Mouse (Mus musculus): ENCODE data around the gene Sgta.
"Not testable (repeated sequence)": the region's sequence is repeated elsewhere in the genome, so short reads cannot be mapped to it uniquely, and the experiment has no call there.

Sgta gene

DNA sequence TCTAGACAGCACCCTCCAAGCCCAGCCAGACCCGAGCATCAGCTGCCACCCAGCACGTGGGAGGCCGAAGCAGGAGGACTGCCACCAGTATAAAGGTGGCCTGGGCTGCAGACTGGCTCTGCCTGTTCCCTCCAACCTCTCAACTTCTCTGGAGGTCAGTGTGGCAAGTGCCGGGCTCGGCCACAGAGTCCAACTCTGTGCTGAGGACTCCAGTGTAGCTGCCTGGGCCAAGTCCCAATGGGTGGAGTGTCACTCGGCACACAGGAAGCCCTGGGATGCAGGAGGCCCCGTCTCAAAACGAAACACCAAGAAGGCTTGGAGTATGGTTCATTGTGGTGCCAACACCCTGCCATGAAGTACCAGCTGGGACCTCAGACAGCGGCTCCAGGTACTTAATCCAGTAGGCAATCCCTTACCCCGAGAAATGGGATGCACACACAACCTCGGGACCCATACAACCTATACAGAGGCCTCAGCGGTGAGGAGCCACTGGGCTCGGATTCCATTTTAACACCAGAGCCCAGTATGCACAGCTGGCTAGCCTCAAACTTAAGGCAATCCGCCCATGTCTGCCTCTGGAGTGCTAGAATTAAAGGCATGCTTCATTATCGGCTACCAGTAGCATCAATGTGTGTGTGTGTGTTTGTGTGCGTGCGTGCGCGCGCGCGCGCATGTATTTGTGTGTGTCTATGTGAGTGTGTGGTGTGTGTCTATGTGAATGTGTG lies 2.4 kb downstream of the Sgta start:
- no peak for DNase-seq (ENCODE audit: low spot score)

GRCm38 (mm10) chr10:81055802-81056340 lies 4.1 kb downstream of the Sgta start:
- not testable (repeated sequence) for DNase-seq (ENCODE audit: low spot score)

- DNase-seq (ENCODE audit: low spot score): no peak
Observed at GRCm38 (mm10) chr10:81055169-81055568, 4.8 kb downstream of the Sgta start.

GRCm38 (mm10) chr10:81052577-81052976 lies 7.4 kb downstream of the Sgta start:
- DNase-seq (ENCODE audit: low spot score): no peak

DNA sequence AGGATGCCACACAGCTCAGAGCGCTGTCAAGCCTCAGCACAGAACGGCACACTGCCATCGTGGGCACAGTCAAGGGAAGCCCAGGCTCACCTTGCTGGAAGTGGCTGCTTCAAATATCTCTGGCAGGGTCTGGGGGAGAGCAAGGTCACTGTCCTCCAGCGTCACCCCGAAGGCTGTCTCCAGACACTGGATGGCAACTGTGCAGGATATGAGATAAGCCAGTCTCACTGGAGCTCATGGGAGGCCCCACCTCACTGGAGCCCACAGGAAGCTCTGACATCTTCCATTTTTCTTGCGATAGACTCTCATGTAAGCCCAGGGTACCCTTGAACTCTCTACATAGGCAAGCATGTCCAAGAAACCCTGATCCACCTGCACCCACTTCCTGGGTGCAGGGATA lies 8.8 kb downstream of the Sgta start:
- DNase-seq (ENCODE audit: low spot score): no peak

- no peak for DNase-seq (ENCODE audit: low spot score)
Observed at GRCm38 (mm10) chr10:81050645-81051044, 9.3 kb downstream of the Sgta start.

DNA sequence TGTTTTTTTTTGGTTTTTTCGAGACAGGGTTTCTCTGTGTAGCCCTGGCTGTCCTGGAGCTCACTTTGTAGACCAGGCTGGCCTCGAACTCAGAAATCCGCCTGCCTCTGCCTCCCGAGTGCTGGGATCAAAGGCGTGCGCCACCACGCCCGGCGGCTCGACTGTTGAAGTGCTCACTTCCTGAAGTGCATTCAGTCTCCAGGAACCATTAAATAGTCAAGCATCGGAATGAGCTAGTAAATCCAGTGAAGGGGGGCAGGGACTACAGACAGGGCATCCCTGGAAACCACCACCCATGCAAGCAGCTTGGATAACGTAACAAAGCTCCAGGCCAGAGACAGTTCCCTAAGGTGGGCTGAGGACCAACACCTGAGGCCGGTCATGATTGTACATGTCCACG lies 14.7 kb downstream of the Sgta start:
- DNase-seq (ENCODE audit: low spot score): not testable (repeated sequence)

DNA sequence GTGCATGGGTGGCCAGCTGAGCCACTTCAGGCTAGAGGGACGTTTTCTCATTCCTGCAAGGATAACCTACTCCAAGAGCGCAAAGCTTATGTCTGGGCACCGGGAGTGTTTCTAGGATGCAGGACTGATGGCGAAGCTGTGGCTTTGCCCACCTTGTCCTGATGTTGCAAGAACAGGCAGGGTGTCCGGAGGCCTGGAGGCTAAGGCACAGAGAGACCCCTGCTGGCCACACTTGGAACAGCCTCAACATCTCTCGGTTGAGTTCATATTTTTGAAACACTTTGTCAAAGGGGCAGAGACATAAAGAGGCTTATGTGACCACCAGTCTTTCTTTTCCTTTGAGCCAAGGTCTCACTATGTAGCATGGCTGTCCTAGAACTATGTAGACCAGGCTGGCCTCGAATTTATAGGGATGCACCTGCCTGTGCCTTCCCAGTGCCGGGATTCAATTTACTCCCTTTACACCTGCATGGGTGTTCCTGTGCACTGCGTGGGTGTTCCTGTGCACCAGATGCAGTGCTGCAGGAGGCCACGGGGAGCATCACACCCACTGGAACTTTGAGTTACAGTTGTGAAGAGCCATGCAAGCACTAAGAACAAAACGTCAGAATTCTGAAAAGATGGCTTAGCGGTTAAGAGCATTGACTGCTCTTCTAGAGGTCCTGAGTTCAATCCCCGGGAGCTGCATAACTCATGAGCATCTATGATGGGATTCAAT lies 18.4 kb downstream of the Sgta start:
- peak; percentile 87 for DNase-seq (ENCODE audit: low spot score)

- peak; percentile 100 for DNase-seq (ENCODE audit: low spot score)
Observed at GRCm38 (mm10) chr10:81036988-81037580, 22.9 kb downstream of the Sgta start, which contains the start of gene Slc39a3. TSS of gene Slc39a3 (minus strand) at chr10:81037426.

DNA sequence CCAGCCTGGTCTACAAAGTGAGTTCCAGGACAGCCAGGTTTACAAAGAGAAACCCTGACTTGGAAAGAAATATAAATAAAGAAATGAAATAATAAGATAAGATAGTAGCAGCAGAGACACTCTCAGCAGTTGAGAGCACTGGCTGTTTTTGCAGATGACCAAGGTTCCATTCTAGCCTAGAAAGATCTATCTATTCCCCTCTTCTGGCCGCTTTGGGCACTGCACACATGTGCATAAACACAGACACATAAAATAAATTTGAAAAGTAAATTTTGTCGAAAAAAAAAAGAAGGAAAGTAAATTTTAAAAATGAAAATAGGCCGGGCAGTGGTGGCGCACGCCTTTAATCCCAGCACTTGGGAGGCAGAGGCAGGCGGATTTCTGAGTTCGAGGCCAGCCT lies 23.7 kb downstream of the Sgta start:
- peak; percentile 59 for DNase-seq (ENCODE audit: low spot score)

GRCm38 (mm10) chr10:81033586-81033985 lies 26.4 kb downstream of the Sgta start:
- no peak for DNase-seq (ENCODE audit: low spot score)

- DNase-seq (ENCODE audit: low spot score): no peak
Observed at GRCm38 (mm10) chr10:81029031-81029430, 30.9 kb downstream of the Sgta start.

- DNase-seq (ENCODE audit: low spot score): no peak
Observed at GRCm38 (mm10) chr10:81028219-81028618, 31.8 kb downstream of the Sgta start.

DNA sequence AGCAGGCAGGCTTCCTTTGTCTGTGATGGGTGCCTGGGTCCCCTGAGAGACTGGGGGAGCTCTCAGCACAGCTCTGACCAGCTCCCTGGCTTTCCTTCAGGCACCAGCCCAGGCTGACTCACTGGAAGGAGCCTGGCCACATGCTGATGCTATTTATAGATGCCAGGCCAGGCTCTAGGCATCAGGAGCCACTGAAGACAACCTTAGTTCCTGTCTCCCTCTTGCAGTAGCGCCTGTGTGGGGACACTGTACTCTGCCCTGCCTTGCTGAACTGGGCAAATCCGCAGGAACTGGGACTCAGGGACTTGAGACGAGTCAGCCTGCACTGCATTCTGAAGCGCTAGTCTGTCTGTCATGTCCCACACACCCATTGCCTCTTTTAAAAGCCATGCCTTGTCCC lies 32.6 kb downstream of the Sgta start:
- DNase-seq (ENCODE audit: low spot score): peak; percentile 88

GRCm38 (mm10) chr10:81026857-81027256 lies 33.1 kb downstream of the Sgta start:
- no peak for DNase-seq (ENCODE audit: low spot score)

DNA sequence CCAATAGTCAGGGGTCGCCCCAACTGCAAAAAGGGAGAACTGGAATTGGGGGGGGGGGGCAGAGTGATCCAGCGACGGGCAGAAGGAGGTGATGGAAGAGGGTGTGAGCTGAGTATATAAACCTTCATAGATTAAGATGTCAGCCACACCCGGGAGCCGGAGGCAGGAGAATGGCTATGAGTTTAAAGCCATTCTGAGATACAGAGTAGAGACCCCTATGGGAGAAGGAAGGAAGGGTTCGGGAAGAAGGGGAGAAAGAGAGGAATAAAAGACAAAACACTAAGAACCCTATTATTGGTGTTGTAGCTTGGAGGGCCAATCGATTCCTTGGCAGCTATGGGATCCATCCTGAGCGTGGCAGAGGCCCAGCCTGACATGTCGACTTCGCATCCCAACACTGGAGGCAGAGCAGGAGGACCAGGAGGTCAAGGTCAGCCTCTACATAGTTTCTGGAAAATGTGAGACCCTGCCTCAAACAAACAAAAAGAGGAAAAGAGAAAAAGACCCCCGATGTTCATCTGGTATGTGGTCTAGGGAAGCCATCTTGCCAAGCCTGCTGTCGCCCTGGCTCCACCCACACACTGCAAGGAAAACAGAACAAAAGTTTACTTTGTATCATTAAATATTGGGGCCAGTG lies 34.2 kb downstream of the Sgta start, which contains the start of gene Diras1:
Gene Diras1, minus strand, starts transcription at position 24 of the 637 bp plus-strand sequence.
- DNase-seq (ENCODE audit: low spot score): no peak

DNA sequence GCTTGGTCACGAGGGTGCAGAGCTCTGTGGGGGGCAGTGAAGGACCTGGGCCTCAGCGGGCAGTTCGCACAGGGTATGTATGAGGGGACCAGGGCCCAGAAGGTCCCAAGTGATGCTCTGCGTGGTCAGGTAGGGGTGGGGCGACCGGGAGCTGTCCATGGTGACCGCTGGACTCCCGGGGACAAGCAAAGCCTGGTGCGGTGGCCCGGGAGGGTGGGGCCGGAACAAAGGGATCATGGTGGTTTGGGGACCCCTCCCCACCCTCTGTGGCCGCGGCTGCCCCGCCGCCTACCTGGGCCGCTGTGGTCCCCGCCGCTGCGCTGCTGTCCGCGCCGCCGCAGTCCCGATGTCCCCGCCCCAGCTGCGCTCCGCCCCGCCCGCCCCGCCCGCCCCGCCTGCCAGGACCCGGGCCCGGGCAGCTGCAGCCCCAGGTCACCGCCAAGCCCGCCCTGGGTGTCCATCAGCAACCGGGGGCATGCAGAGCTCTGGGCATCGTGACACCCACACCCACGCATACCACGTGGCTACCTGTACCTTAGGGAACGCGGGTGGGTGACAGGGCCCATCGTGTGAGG lies 34.8 kb downstream of the Sgta start:
- DNase-seq (ENCODE audit: low spot score): peak; percentile 43

DNA sequence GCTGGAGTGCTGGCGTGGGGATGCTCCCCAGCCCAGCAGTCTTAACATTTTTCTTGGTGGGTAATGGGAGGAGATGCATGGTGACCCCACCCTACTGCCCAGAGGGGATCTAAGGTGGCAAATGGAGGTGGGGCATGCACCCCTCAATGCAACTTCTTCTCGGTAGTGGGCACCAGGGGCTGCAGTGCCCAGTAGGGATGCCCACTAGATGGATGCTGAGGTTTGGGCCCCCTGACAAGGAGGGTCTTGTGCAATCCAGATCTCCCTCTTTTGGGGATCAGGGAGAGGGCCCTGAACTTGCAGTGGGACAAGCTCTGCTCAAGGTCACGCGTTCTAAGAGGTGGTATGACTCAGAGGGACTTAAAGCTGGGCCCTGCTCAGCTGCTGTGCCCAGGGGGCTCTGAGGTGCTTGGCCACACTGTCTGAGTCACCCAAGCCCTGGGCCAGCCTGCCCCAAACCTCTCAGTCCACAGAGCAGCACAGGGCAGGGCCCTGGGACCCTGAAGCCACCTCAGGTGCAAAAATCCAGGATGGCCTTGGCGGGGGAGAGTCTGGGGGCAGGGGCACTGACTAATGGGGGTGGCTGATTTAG lies 35.5 kb downstream of the Sgta start:
- DNase-seq (ENCODE audit: low spot score): peak; percentile 52

DNA sequence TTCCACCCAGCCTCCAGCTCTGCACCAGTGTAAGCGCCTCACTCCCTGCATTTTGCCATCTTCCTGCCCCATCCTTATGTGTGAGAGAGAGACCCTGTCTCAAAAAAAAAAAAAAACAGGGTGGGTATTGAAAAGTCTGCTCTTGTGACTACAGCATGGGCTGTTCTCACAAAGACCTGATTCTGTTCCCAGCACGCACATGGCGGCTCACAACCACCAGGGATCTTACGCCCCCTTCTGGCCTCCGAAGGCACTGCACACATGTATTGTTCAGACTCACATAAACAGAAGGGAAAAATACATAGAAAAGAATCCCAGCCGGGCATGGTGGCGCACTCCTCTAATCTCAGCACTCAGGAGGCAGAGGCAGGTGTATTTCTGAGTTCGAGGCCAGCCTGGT lies 37.2 kb downstream of the Sgta start:
- DNase-seq (ENCODE audit: low spot score): no peak

DNA sequence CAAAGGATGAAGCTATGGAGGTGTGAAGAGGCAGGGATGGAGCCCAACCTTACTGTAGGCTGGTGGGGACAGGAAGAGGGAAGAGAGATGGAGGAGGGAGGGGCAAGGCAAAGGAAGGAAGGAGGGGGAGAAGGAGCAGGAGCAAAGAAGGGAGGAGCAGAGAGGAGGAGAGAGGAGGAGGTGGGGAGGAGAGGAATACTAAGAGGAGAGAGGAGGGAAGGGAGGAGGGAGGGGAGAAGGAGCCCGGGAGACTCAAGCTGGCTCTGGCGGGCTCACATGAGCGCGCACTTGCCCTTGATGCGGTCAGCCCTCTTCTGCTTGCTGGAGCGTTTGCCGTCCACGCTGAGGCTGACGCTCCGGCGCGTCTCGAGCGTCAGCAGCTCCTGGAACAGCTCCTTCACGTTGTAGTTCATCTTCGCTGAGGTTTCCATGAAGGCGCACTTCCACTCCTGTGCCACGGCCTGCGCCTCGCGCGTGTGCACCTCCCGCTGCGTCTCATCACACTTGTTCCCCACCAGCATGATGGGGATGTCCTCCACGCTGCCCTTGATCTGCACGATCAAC lies 38.4 kb downstream of the Sgta start:
- no peak for DNase-seq (ENCODE audit: low spot score)

DNA sequence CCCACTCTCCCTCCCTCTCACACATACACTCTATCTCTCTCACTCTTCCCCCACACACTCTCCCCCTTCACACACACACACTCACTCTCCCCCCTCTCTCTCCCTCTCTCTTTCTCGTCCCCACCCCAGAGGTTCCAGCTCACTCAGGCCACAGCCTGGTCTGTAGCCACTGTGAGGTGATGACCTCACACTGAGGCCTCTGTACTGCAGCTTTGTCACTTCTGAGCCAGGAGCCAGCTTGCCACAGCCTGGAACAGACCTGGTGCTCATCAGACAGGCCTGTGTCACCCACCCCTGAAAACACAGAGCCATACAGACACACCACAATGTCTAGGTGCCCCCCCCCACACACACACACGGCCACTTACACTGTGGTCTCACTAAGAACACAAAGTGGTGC lies 39.8 kb downstream of the Sgta start:
- peak; percentile 62 for DNase-seq (ENCODE audit: low spot score)
